Mouse (Mus musculus) lung, adult 2 months (tissue): ENCODE results near the gene 9530003J23Rik. TPM values are rescaled to one million over a fixed set of nuclear protein-coding genes. Genes with fewer than 3 reads are reported as not detected.
A peak's percentile ranks its signal among the peaks of the same experiment; 100 is the strongest.
"Not testable (repeated sequence)": the region's sequence is repeated elsewhere in the genome, so short reads cannot be mapped to it uniquely, and the experiment has no call there.

ENCODE experiments used
- DNase-seq: peaks from one replicate; pipeline ENCODE4 v3.0.0; 2022
- H3K4me1 ChIP-seq: fragments of 200-500 bp; 2 replicates; pipeline ENCODE4 v1.6.1; 2011; ENCODE audit warnings: low read length; ENCODE audit not compliant: control insufficient read depth, insufficient read depth
- H3K4me3 ChIP-seq: fragments of 200-500 bp; replicated peaks from 2 replicates; pipeline ENCODE3; 2011; ENCODE audit warnings: low read depth, mild to moderate bottlenecking, control low read depth, low read length; ENCODE audit errors: extremely low read depth
- CTCF ChIP-seq: fragments of 200-500 bp; IDR thresholded peaks from 2 replicates; pipeline ENCODE4 v1.5.1; 2011; ENCODE audit warnings: mild to moderate bottlenecking, low read length, control low read depth; ENCODE audit not compliant: insufficient read depth
- POLR2A ChIP-seq: fragments of 200-500 bp; IDR thresholded peaks from 2 replicates; pipeline ENCODE4 v1.6.1; 2011; ENCODE audit warnings: low read depth, mild to moderate bottlenecking, control low read depth, low read length, borderline replicate concordance; ENCODE audit errors: extremely low read depth
- WGBS: fragments of 180-500 bp; shearing (Covaris S2); methylation state at CpG from one replicate; pipeline ENCODE4 v1.1.7; 2018; 5-methylcytosine and 5-hydroxymethylcytosine counted together
- polyA plus RNA-seq: library from polyadenylated mRNA; depleted of rRNA; stranded (reverse); fragments of >200 nt; gene quantifications from 2 replicates; pipeline ENCODE4 v1.2.3, GENCODE M21; 2012; rRNA removed

9530003J23Rik gene
- 0.14 and 0.27 TPM in 2 replicates for polyA plus RNA-seq

GRCm38 (mm10) chr10:117238603-117239002 lies at the start of gene 9530003J23Rik:
9530003J23Rik (minus strand) TSS chr10:117238703.
- DNase-seq, result no peak
- 77% methylated on average over 12 of the region's 12 CpGs for WGBS
- no peaks in the 10 kb centered on the region for H3K4me1 ChIP-seq
- no peak within 1 kb of the TSS for H3K4me3 ChIP-seq
- TF ChIP-seq POLR2A (no peak), CTCF (no peak)

- no peak for DNase-seq
- H3K4me1 ChIP-seq, result no peaks in the 10 kb centered on the region; the same call in none of the 2 replicates
- TF ChIP-seq CTCF (no peak), POLR2A (no peak)
- H3K4me3 ChIP-seq, result no peak overlapping the region
- WGBS, result 56% methylated on average over 3 of the region's 3 CpGs
Observed at GRCm38 (mm10) chr10:117287226-117287850, 48.8 kb upstream of the 9530003J23Rik start.

- no peak overlapping the region for H3K4me3 ChIP-seq
- H3K4me1 ChIP-seq, result no peaks in the 10 kb centered on the region; the same call in none of the 2 replicates
- TF ChIP-seq POLR2A (no peak), CTCF (no peak)
- WGBS, result 75% methylated on average over 6 of the region's 6 CpGs
- DNase-seq, result no peak
Observed at GRCm38 (mm10) chr10:117286366-117286970, 48.0 kb upstream of the 9530003J23Rik start.

- 48% methylated on average over 4 of the region's 7 CpGs for WGBS
- not testable (repeated sequence) for H3K4me3 ChIP-seq, DNase-seq, H3K4me1 ChIP-seq
Observed at GRCm38 (mm10) chr10:117285584-117285983, 47.1 kb upstream of the 9530003J23Rik start.

- TF ChIP-seq CTCF, result no peak
- TF ChIP-seq POLR2A, result no peak
Observed at GRCm38 (mm10) chr10:117284578-117285520, 46.3 kb upstream of the 9530003J23Rik start.

GRCm38 (mm10) chr10:117283871-117284577 lies 45.5 kb upstream of the 9530003J23Rik start:
- DNase-seq, result no peak
- H3K4me3 ChIP-seq, result no peak overlapping the region
- TF ChIP-seq POLR2A (no peak), CTCF (no peak)
- no peaks in the 10 kb centered on the region; the same call in none of the 2 replicates for H3K4me1 ChIP-seq
- WGBS, result 75% methylated on average over 7 of the region's 7 CpGs

More at GRCm38 (mm10) chr10:117284578-117285520, 46.3 kb upstream of the 9530003J23Rik start:
- no peak for DNase-seq
- Histone ChIP-seq H3K4me3 (no peak overlapping the region), H3K4me1 (no peaks in the 10 kb centered on the region; the same call in none of the 2 replicates)
- 62% methylated on average over 10 of the region's 10 CpGs for WGBS

- H3K4me1 ChIP-seq, H3K4me3 ChIP-seq, DNase-seq: not testable (repeated sequence)
- WGBS, result 80% methylated on average over 4 of the region's 4 CpGs
Observed at GRCm38 (mm10) chr10:117283196-117283595, 44.7 kb upstream of the 9530003J23Rik start.

GRCm38 (mm10) chr10:117282551-117282950 lies 44.0 kb upstream of the 9530003J23Rik start:
- no peak for DNase-seq
- TF ChIP-seq POLR2A (no peak), CTCF (no peak)
- Histone ChIP-seq H3K4me1 (no peaks in the 10 kb centered on the region; the same call in none of the 2 replicates), H3K4me3 (peak overlapping the region; percentile 23)
- WGBS, result 63% methylated on average over 2 of the region's 2 CpGs

- peak; percentile 79; the same call in 1 of the 2 replicates for TF ChIP-seq POLR2A
- no peak for TF ChIP-seq CTCF
- peak within 1 kb of the TSS; percentile 83 for H3K4me3 ChIP-seq
- WGBS, result 26% methylated on average over 4 of the region's 4 CpGs
- no peaks in the 10 kb centered on the region; the same call in none of the 2 replicates for H3K4me1 ChIP-seq
- no peak for DNase-seq
Observed at GRCm38 (mm10) chr10:117282049-117282448, 43.5 kb upstream of the 9530003J23Rik start, which contains the start of gene Lyz2. Lyz2 (minus strand) TSS chr10:117282321.
